Mouse (Mus musculus) bone marrow macrophage, adult 2 months (primary cell): ENCODE results near the gene Vcan. TPM values are rescaled to one million over a fixed set of nuclear protein-coding genes. Genes with fewer than 3 reads are reported as not detected.

Experiments used
- H3K27ac ChIP-seq: 2 replicates; pipeline ENCODE4 v1.5.1; 2012; ENCODE audit warnings: low read depth, low read length; ENCODE audit not compliant: insufficient read depth
- H3K4me1 ChIP-seq: 2 replicates; pipeline ENCODE4 v1.6.1; 2012; ENCODE audit warnings: low read length; ENCODE audit not compliant: control insufficient read depth, insufficient read depth
- H3K4me3 ChIP-seq: 2 replicates; pipeline ENCODE4 v1.5.1; 2012; ENCODE audit warnings: mild to moderate bottlenecking, low read length, moderate library complexity; ENCODE audit not compliant: insufficient read depth
- CTCF ChIP-seq: IDR thresholded peaks from 2 replicates; pipeline ENCODE4 v1.5.1; 2012; ENCODE audit warnings: low read depth, mild to moderate bottlenecking, low read length, moderate library complexity
- POLR2A ChIP-seq: IDR thresholded peaks from 2 replicates; pipeline ENCODE4 v1.6.1; 2012; ENCODE audit warnings: mild to moderate bottlenecking, low read depth, low read length, borderline replicate concordance
- polyA plus RNA-seq: library from polyadenylated mRNA; stranded (reverse); fragments of >200 nt; gene quantifications from 2 replicates; pipeline ENCODE4 v1.2.4, GENCODE M21; 2012; ENCODE audit not compliant: missing spikeins, insufficient read depth, insufficient read length

Gene Vcan
- polyA plus RNA-seq, 1 experiment: 5.2 TPM

DNA sequence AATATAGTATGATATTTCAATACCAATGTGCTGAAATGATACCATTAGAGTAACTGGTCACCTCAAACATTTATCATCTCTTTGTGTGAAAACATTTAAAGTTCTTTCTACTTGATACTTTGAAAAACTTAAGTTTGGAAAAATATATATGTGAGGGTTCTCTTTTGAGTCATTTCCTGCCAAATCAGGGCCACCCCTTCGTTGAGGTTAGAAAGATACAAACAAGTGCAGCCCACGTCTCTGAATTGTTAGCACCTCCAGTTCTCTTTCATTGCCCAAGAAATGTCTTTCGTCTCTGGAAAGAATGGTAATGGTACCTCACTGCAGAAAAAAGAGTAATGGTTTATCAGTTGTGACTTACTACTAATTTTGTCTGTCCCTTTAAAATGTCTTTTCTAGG lies 71.8 kb downstream of the Vcan start:
- TF ChIP-seq CTCF (no peak), POLR2A (no peak)
- peaks cover 2% of the 10 kb centered on the region for H3K4me1 ChIP-seq
- no peak overlapping the region for H3K4me3 ChIP-seq
- H3K27ac ChIP-seq: no peak overlapping the region

GRCm38 (mm10) chr13:89668981-89669880 lies 73.1 kb downstream of the Vcan start:
- H3K4me1 ChIP-seq: peaks cover 2% of the 10 kb centered on the region
- TF ChIP-seq POLR2A (no peak), CTCF (no peak)
- H3K4me3 ChIP-seq: no peak overlapping the region
- no peak overlapping the region for H3K27ac ChIP-seq

DNA sequence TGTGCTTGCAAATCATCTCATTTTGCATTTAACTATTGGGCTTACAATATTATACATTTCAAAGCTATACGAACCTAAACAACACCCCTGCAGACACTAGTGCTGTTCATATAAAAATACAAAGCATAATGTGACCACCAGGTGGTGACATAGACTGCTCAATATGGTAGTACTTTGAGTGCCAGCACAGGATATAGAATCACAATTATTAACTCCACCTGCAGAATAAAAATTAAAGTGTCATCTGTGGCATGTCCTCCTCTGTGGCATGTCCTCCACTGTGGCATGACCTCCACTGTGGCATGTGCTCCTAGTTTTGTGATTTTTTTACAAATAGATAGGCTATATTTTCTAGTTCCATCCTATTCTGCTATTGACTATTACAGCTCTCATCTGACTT lies 74.2 kb downstream of the Vcan start:
- Histone ChIP-seq H3K4me3 (no peak overlapping the region), H3K27ac (no peak overlapping the region), H3K4me1 (peaks cover 2% of the 10 kb centered on the region)
- TF ChIP-seq POLR2A: no peak
- no peak for TF ChIP-seq CTCF

GRCm38 (mm10) chr13:89661688-89662087 lies 80.6 kb downstream of the Vcan start:
- no peak overlapping the region for H3K27ac ChIP-seq
- no peaks in the 10 kb centered on the region for H3K4me1 ChIP-seq
- TF ChIP-seq CTCF (no peak), POLR2A (no peak)
- no peak overlapping the region for H3K4me3 ChIP-seq

DNA sequence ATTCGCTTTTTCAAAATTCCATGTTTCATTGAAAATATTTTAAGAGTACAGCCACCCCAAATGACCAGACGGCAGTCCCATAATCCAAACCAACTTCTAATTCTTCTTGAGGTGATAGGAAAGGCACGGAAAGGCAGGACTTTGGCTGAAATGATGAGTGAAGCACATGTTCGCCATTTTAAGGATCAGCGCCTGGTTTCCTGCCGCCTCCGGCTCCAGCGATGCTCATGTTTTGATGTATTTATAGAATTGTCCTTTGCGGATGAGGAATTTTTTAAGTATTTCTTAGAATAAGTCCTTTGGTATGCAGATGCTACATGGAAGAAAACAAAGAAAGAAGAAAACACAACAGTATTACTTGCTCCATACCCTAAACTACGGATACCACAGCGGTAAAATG lies 85.3 kb downstream of the Vcan start:
- H3K4me1 ChIP-seq: peaks cover 4% of the 10 kb centered on the region
- no peak for TF ChIP-seq CTCF
- TF ChIP-seq POLR2A: no peak
- H3K27ac ChIP-seq: no peak overlapping the region
- no peak overlapping the region for H3K4me3 ChIP-seq

GRCm38 (mm10) chr13:89653279-89653678 lies 89.0 kb downstream of the Vcan start:
- no peak overlapping the region for H3K27ac ChIP-seq
- H3K4me3 ChIP-seq: no peak overlapping the region
- TF ChIP-seq CTCF: no peak
- TF ChIP-seq POLR2A: no peak
- peaks cover 4% of the 10 kb centered on the region for H3K4me1 ChIP-seq

- peaks cover 4% of the 10 kb centered on the region for H3K4me1 ChIP-seq
- no peak overlapping the region for H3K4me3 ChIP-seq
- TF ChIP-seq CTCF (no peak), POLR2A (no peak)
- H3K27ac ChIP-seq: no peak overlapping the region
These were observed 89.5 kb downstream of the Vcan start for GRCm38 (mm10) chr13:89652773-89653172.

GRCm38 (mm10) chr13:89645589-89645988 lies 96.7 kb downstream of the Vcan start:
- TF ChIP-seq POLR2A (no peak), CTCF (no peak)
- no peak overlapping the region for H3K4me3 ChIP-seq
- H3K4me1 ChIP-seq: no peaks in the 10 kb centered on the region
- H3K27ac ChIP-seq: no peak overlapping the region

DNA sequence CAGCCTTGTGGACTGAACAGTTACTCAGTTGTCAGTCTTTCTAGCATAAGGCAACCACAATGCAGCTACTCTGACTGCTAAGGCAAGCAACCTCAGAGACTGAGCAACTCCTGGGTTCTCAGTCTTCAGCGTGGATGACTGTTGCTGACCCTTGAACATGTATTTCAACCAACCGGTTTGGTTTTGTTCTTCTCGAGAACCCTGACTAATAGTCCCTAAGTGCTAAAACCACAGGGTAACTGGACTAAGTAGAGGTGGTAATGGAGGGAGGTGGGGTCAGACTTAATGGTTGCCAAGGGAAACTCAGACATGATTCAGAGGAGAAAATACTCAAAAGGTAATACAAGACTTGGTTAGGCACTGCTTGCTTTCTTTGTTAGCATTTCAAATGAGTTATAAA lies 105.3 kb downstream of the Vcan start:
- H3K27ac ChIP-seq: no peak overlapping the region
- no peak overlapping the region for H3K4me3 ChIP-seq
- no peaks in the 10 kb centered on the region for H3K4me1 ChIP-seq
- TF ChIP-seq CTCF (no peak), POLR2A (no peak)

- no peaks in the 10 kb centered on the region for H3K4me1 ChIP-seq
- no peak overlapping the region for H3K4me3 ChIP-seq
- TF ChIP-seq CTCF (no peak), POLR2A (no peak)
- no peak overlapping the region for H3K27ac ChIP-seq
These were observed 108.1 kb downstream of the Vcan start for GRCm38 (mm10) chr13:89634137-89634683.

- H3K4me1 ChIP-seq: no peaks in the 10 kb centered on the region
- no peak overlapping the region for H3K4me3 ChIP-seq
- no peak overlapping the region for H3K27ac ChIP-seq
- TF ChIP-seq CTCF: no peak
- no peak for TF ChIP-seq POLR2A
These were observed 123.2 kb downstream of the Vcan start for GRCm38 (mm10) chr13:89619064-89619463.
